Mouse (Mus musculus) kidney, adult 2 months (tissue): ENCODE measurements around the gene Taf3.

Experiments
- CTCF ChIP-seq: fragments of 200-500 bp; conservative IDR thresholded peaks from 2 replicates; pipeline ENCODE4 v1.5.1; 2011; ENCODE audit warnings: low read depth, mild to moderate bottlenecking, control low read depth, low read length, moderate library complexity, mixed read lengths; ENCODE audit not compliant: insufficient read depth, insufficient read length
- POLR2A ChIP-seq: fragments of 200-500 bp; IDR thresholded peaks from one replicate; pipeline ENCODE4 v1.6.1; 2011; ENCODE audit warnings: low read depth, low read length, control low read depth

- no peak for TF ChIP-seq CTCF
- no peak for TF ChIP-seq POLR2A
Measured at GRCm38 (mm10) chr2:9885217-9885770, 163.1 kb downstream of the Taf3 start.
